Mouse (Mus musculus) spleen, adult 2 months (tissue): ENCODE results near the gene Clec16a. TPM values are rescaled to one million over a fixed set of nuclear protein-coding genes. Genes with fewer than 3 reads are reported as not detected.

Source experiments
- DNase-seq, 2 experiments: peaks; one replicate each; pipeline versions ENCODE4 v3.0.0 to v3.0.0-alpha.2; 2012 to 2021; ENCODE audit warnings: low spot score in 2 of 2, low read depth in 1 of 2
- H3K27ac ChIP-seq: fragments of 200-500 bp; 2 replicates; pipeline ENCODE4 v1.5.1; 2012; ENCODE audit warnings: low read length, inconsistent platforms; ENCODE audit not compliant: insufficient read depth
- H3K27me3 ChIP-seq: fragments of 200-500 bp; 2 replicates; pipeline ENCODE4 v1.6.1; 2012; ENCODE audit warnings: mild to moderate bottlenecking, moderate library complexity, low read length, inconsistent platforms; ENCODE audit not compliant: control insufficient read depth, insufficient read depth
- H3K36me3 ChIP-seq: fragments of 200-500 bp; 2 replicates; pipeline ENCODE4 v1.6.1; 2012; ENCODE audit warnings: mild to moderate bottlenecking, low read length, inconsistent platforms; ENCODE audit not compliant: control insufficient read depth, insufficient read depth
- H3K4me1 ChIP-seq: fragments of 200-500 bp; 2 replicates; pipeline ENCODE4 v1.6.1; 2011; ENCODE audit warnings: inconsistent platforms; ENCODE audit not compliant: control insufficient read depth, insufficient read depth, insufficient read length
- H3K4me3 ChIP-seq: fragments of 200-500 bp; 2 replicates; pipeline ENCODE4 v1.5.1; 2011; ENCODE audit warnings: mild to moderate bottlenecking, inconsistent platforms; ENCODE audit not compliant: insufficient read depth, insufficient read length; ENCODE audit errors: extremely low read depth
- CTCF ChIP-seq: fragments of 200-500 bp; IDR thresholded peaks from 2 replicates; pipeline ENCODE4 v1.5.1; 2011; ENCODE audit warnings: mild to moderate bottlenecking, inconsistent platforms; ENCODE audit not compliant: insufficient read depth, insufficient read length, insufficient replicate concordance; ENCODE audit errors: extremely low read depth
- POLR2A ChIP-seq: fragments of 200-500 bp; IDR thresholded peaks from 2 replicates; pipeline ENCODE4 v1.6.1; 2011; ENCODE audit warnings: low read depth, low read length, inconsistent platforms
- WGBS: fragments of 180-500 bp; shearing (Covaris S2); methylation state at CpG from one replicate; pipeline ENCODE4 v1.1.7; 2018; 5-methylcytosine and 5-hydroxymethylcytosine counted together
- polyA plus RNA-seq: library from polyadenylated mRNA; depleted of rRNA; stranded (reverse); fragments of >200 nt; gene quantifications from 2 replicates; pipeline ENCODE4 v1.2.3, GENCODE M21; 2012

Gene Clec16a
- polyA plus RNA-seq, 1 experiment = 8.2 TPM

- Histone ChIP-seq H3K4me3 (peak overlapping the region; percentile 73; the same call in 1 of the 2 replicates), H3K27ac (peak overlapping the region; percentile 25; the same call in 1 of the 2 replicates), H3K4me1 (peaks cover 9% of the 10 kb centered on the region; the same call in 1 of the 2 replicates), H3K36me3 (no peaks in the 10 kb centered on the region), H3K27me3 (no peaks in the 10 kb centered on the region)
- TF ChIP-seq POLR2A (no peak), CTCF (no peak)
- 25% methylated on average over 7 of the region's 7 CpGs for WGBS
- DNase-seq = no peak
Measured at GRCm38 (mm10) chr16:10541598-10541930, 3.6 kb upstream of the Clec16a start.

GRCm38 (mm10) chr16:10542266-10542665 lies 2.9 kb upstream of the Clec16a start:
- WGBS = 7% methylated on average over 21 of the region's 22 CpGs
- DNase-seq = no peak
- Histone ChIP-seq H3K4me1 (peaks cover 9% of the 10 kb centered on the region; the same call in 1 of the 2 replicates), H3K27me3 (no peaks in the 10 kb centered on the region), H3K4me3 (peak overlapping the region; percentile 73), H3K36me3 (no peaks in the 10 kb centered on the region), H3K27ac (peak overlapping the region; percentile 73)
- TF ChIP-seq POLR2A = no peak
- no peak for TF ChIP-seq CTCF

GRCm38 (mm10) chr16:10542698-10543365 lies 2.3 kb upstream of the Clec16a start, which contains the start of gene Dexi:
Dexi (minus strand) TSS chr16:10543054.
- no peaks in the 10 kb centered on the region for H3K27me3 ChIP-seq
- TF ChIP-seq CTCF (no peak), POLR2A (peak; percentile 98)

GRCm38 (mm10) chr16:10546865-10547264 lies 1.7 kb downstream of the Clec16a start:
- Histone ChIP-seq H3K4me1 (peaks cover 4% of the 10 kb centered on the region; the same call in 1 of the 2 replicates), H3K36me3 (no peaks in the 10 kb centered on the region), H3K4me3 (no peak overlapping the region), H3K27ac (no peak overlapping the region), H3K27me3 (no peaks in the 10 kb centered on the region)
- TF ChIP-seq CTCF (no peak), POLR2A (no peak)
- 73% methylated on average over 3 of the region's 3 CpGs for WGBS
- DNase-seq = no peak

More at GRCm38 (mm10) chr16:10542698-10543365, 2.3 kb upstream of the Clec16a start, which contains the start of gene Dexi:
- DNase-seq = peak; percentile 94
- Histone ChIP-seq H3K4me1 (peaks cover 9% of the 10 kb centered on the region; the same call in 1 of the 2 replicates), H3K4me3 (peak within 1 kb of the TSS; percentile 73), H3K36me3 (no peaks in the 10 kb centered on the region), H3K27ac (peak within 1 kb of the TSS; percentile 73)
- WGBS = under 1% methylated on average over 41 of the region's 61 CpGs

- Histone ChIP-seq H3K4me1 (no peaks in the 10 kb centered on the region), H3K4me3 (no peak overlapping the region), H3K27me3 (no peaks in the 10 kb centered on the region), H3K36me3 (no peaks in the 10 kb centered on the region), H3K27ac (no peak overlapping the region)
- WGBS = 96% methylated on average over 3 of the region's 3 CpGs
- TF ChIP-seq CTCF = no peak
- DNase-seq = no peak
Measured at GRCm38 (mm10) chr16:10548938-10549337, 3.8 kb downstream of the Clec16a start.

- Histone ChIP-seq H3K36me3 (no peaks in the 10 kb centered on the region), H3K27ac (no peak overlapping the region), H3K4me1 (peaks cover 3% of the 10 kb centered on the region; the same call in 1 of the 2 replicates), H3K27me3 (no peaks in the 10 kb centered on the region), H3K4me3 (no peak overlapping the region)
- DNase-seq = no peak
- 90% methylated on average over 2 of the region's 2 CpGs for WGBS
- TF ChIP-seq CTCF (no peak), POLR2A (no peak)
Measured at GRCm38 (mm10) chr16:10549600-10549999, 4.5 kb downstream of the Clec16a start.

- DNase-seq = no peak
- Histone ChIP-seq H3K27ac (no peak overlapping the region), H3K36me3 (no peaks in the 10 kb centered on the region), H3K27me3 (no peaks in the 10 kb centered on the region), H3K4me3 (no peak overlapping the region), H3K4me1 (peaks cover 3% of the 10 kb centered on the region; the same call in 1 of the 2 replicates)
- 83% methylated on average over 4 of the region's 4 CpGs for WGBS
- no peak for TF ChIP-seq POLR2A
- TF ChIP-seq CTCF = no peak
Measured at GRCm38 (mm10) chr16:10551592-10551991, 6.5 kb downstream of the Clec16a start.
